Mouse (Mus musculus) heart, embryonic 12.5 days (tissue): ENCODE measurements around the gene Ddah2. TPM values are rescaled to one million over a fixed set of nuclear protein-coding genes. Genes with fewer than 3 reads are reported as not detected.

Source experiments
- ATAC-seq: fragments of 200-750 bp; cut with Nextera tagmentation; 2 replicates; pipeline ENCODE4 v1.8.0; 2017; ENCODE audit warnings: moderate TSS enrichment, moderate library complexity; ENCODE audit not compliant: insufficient number of reproducible peaks, low FRiP score
- H3K27ac ChIP-seq: fragments of 300-500 bp; sonication (generic); 2 replicates; pipeline ENCODE4 v1.5.1; 2016; ENCODE audit warnings: mild to moderate bottlenecking, moderate library complexity; ENCODE audit not compliant: poor library complexity, severe bottlenecking
- H3K27me3 ChIP-seq: fragments of 300-500 bp; sonication (generic); replicated peaks from 2 replicates; pipeline ENCODE4 v1.6.1; 2016; ENCODE audit warnings: mild to moderate bottlenecking, moderate library complexity
- H3K36me3 ChIP-seq: fragments of 300-500 bp; sonication (generic); 2 replicates; pipeline ENCODE4 v1.6.1; 2016; ENCODE audit warnings: mild to moderate bottlenecking, moderate library complexity
- H3K4me1 ChIP-seq: fragments of 300-500 bp; sonication (generic); replicated peaks from 2 replicates; pipeline ENCODE4 v1.6.1; 2016; ENCODE audit warnings: mild to moderate bottlenecking
- H3K4me2 ChIP-seq: fragments of 300-500 bp; sonication (generic); 2 replicates; pipeline ENCODE4 v1.6.1; 2016; ENCODE audit warnings: mild to moderate bottlenecking, moderate library complexity
- H3K4me3 ChIP-seq: fragments of 300-500 bp; sonication (generic); 2 replicates; pipeline ENCODE4 v1.5.1; 2016; ENCODE audit warnings: mild to moderate bottlenecking
- H3K9ac ChIP-seq: fragments of 300-500 bp; sonication (generic); 2 replicates; pipeline ENCODE4 v1.6.1; 2016; ENCODE audit warnings: mild to moderate bottlenecking, moderate library complexity
- H3K9me3 ChIP-seq: fragments of 300-500 bp; sonication (generic); replicated peaks from 2 replicates; pipeline ENCODE4 v1.6.1; 2016; ENCODE audit warnings: mild to moderate bottlenecking, moderate library complexity
- WGBS: fragments of 180-500 bp; shearing (Covaris S2); methylation state at CpG from one replicate; pipeline ENCODE4 v1.1.7; 2016; 5-methylcytosine and 5-hydroxymethylcytosine counted together
- polyA plus RNA-seq: library from polyadenylated mRNA; unstranded; fragments of >200 nt; fragmentation: Nextera tagmentation; extraction: Ambion mirVana; gene quantifications from 2 replicates; pipeline ENCODE4 v1.2.1, GENCODE M21; 2016

Ddah2 gene
- polyA plus RNA-seq, 1 experiment from 2014 or later: 192 TPM

DNA sequence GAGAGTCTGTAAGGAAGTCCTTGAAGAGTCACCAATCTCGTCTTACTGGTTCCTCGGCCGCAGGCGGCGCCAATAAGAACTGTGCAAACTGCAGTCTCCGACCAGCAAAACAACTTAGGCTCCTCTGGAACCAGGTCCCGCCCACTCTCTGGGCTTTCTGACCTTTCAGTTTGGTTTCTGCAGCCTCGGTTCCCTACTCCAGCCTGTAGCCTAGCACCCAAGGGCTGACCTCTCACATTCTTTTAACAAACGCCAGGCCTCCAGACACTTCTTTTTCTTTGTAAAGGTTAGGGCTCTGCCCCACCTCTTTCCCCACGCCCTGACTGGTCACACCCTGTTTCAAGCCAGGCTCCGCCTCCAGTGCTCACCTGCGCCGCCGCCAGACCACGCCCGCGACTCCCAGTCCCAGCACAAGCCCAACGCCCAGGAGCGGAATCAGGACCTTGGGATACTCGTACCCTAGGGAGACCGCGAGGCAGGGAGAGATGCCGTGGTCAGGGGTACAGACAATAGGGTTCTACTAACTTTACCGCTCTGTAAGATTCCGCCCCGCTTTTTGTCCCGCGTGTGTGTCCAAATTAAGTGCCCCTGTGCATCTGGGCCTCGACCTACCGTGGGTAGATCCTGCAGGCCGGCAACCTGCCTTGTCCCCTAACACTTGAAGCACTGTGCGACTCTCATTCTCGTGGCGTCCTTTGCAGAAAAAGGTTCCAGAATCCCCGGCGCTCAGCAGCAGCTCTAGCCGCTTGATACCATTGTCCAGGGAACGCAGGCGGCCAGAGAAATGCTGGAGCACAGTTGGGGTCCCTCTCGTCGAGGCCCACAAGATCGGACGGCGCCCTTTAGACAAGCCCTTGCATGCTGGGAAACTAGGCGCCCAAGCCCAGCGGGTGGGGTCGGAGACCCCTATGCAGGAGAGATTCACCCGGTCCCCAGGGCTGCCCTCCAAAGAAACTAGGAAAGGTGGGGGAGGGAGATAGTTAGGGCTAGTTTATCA is 6.4 kb downstream of the Ddah2 start, which contains the start of gene Ly6g6c:
TSS of gene Ly6g6c (plus strand) at position 438 of the 997 bp plus-strand sequence.
- Histone ChIP-seq H3K4me1 (peaks cover 30% of the 10 kb centered on the region), H3K9ac (peak within 1 kb of the TSS; percentile 54), H3K36me3 (peaks cover 29% of the 10 kb centered on the region), H3K9me3 (no peaks in the 10 kb centered on the region), H3K27me3 (peaks cover 68% of the 10 kb centered on the region), H3K4me3 (peak within 1 kb of the TSS; percentile 38), H3K27ac (no peak within 1 kb of the TSS), H3K4me2 (peak within 1 kb of the TSS; percentile 73)
- under 1% methylated on average over 48 of the region's 48 CpGs for WGBS
- peak; percentile 27; the same call in 1 of the 2 replicates for ATAC-seq

GRCm38 (mm10) chr17:35066084-35066483 is 7.2 kb downstream of the Ddah2 start, which contains the start of gene Mpig6b:
Mpig6b (minus strand) TSS chr17:35066184.
- Histone ChIP-seq H3K9me3 (no peaks in the 10 kb centered on the region), H3K27me3 (peaks cover 68% of the 10 kb centered on the region), H3K36me3 (peaks cover 21% of the 10 kb centered on the region), H3K27ac (no peak within 1 kb of the TSS), H3K9ac (peak within 1 kb of the TSS; percentile 54), H3K4me2 (peak within 1 kb of the TSS; percentile 73), H3K4me1 (peaks cover 23% of the 10 kb centered on the region), H3K4me3 (peak within 1 kb of the TSS; percentile 38)
- no peak for ATAC-seq
- WGBS: 36% methylated on average over 10 of the region's 10 CpGs

DNA sequence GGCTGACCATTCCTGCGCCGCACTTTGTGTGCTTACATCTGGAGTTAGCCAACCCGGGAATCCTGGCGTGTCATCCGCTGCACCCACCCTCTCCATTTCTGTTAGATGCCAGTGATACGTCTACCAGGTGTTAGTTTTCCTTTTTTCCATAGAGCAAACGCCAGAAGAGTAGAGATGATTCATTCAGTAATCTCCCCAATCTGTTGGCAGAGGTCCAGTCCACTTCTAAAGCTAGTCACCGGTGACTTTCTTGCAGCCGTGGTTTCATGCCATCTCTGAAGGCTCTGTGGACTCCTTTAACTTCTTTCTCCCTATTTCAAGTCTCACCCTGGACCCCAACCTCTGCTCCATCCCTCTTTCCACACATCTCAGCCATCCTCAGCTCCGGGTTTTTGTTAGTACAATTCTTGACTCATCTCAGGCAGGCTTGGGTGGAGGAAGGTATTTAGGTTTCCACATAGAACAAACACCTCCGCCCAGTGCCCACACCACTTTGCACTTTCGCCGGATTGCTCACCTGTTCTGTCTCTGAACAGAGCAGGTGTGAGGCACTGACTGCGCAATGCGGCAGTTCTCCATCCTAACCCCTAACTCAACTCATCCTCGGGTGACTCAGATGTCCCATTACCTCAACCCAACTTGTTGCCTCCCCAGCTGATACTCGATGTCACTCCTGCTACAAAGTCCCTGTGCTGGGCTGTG is 9.5 kb downstream of the Ddah2 start:
- H3K9me3 ChIP-seq: no peaks in the 10 kb centered on the region
- H3K36me3 ChIP-seq: no peaks in the 10 kb centered on the region
- 73% methylated on average over 17 of the region's 17 CpGs for WGBS
- H3K4me3 ChIP-seq: no peak overlapping the region
- peaks cover 61% of the 10 kb centered on the region for H3K27me3 ChIP-seq
- H3K27ac ChIP-seq: no peak overlapping the region
- H3K9ac ChIP-seq: no peak overlapping the region
- peaks cover 23% of the 10 kb centered on the region for H3K4me1 ChIP-seq
- no peak overlapping the region for H3K4me2 ChIP-seq
- ATAC-seq: no peak

DNA sequence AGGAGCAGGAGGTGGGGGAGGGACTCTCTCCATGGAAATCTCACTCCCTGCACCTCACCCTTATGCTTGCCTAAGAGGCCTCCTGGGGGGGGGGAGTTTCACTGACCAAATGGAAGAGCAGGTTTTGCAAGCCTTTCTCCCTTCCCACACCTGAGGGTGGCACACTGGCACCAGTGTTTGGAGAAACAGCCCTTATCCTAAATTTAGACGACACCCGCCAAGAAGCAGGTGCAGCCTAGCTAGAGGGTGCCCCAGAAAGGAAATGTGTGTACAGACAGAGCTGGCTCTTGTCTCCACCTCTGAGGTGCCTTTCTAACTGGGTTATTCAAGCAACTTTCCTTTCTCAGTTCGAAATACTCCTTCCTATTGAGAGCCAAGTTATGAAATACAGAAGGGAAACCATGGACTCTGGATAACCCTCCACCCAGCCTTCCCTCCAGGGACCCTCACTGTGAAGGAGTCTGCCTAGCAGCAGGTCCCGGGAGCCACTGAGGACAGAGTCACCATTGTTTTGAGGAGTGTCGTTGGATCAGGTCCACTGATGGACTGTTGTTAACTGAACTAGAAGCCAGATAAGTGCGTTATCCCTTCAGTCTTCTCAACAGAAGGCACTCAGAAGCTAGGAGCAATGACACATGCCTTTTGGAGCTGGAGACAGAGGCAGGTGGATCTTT is 11.9 kb downstream of the Ddah2 start:
- Histone ChIP-seq H3K27ac (no peak overlapping the region), H3K4me2 (no peak overlapping the region), H3K4me3 (no peak overlapping the region), H3K4me1 (peaks cover 4% of the 10 kb centered on the region), H3K27me3 (peaks cover 37% of the 10 kb centered on the region), H3K9me3 (no peaks in the 10 kb centered on the region), H3K36me3 (no peaks in the 10 kb centered on the region), H3K9ac (no peak overlapping the region)
- 40% methylated on average over 6 of the region's 6 CpGs for WGBS
- ATAC-seq: no peak

DNA sequence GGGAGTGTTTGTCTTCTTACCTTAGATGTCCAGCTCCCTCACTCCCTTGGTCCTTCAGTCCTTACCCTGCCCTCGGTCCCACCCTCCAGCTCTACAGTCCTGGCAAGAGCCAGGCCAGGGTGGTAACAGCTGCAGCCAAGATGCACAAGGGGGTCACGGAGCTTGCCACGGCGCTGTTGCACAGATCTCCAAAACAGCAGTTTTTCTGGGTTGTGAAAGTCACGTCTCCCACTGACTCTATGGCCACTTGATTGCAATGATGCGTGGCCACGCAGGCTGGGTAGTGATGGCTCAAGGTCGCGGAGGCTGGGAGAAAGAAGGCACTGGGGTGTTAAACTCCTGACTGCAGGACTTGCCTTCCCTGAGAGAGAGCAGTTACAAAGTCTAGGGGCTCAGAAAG is 12.6 kb downstream of the Ddah2 start:
- H3K9me3 ChIP-seq: no peaks in the 10 kb centered on the region
- 0 out of 2 replicates have a peak, but pooled peaks cover under 1% of the 10 kb centered on the region for H3K4me1 ChIP-seq
- no peak overlapping the region for H3K4me3 ChIP-seq
- 80% methylated on average over 9 of the region's 9 CpGs for WGBS
- no peak overlapping the region for H3K4me2 ChIP-seq
- no peak overlapping the region for H3K27ac ChIP-seq
- no peak for ATAC-seq
- peaks cover 30% of the 10 kb centered on the region for H3K27me3 ChIP-seq
- no peaks in the 10 kb centered on the region for H3K36me3 ChIP-seq
- no peak overlapping the region for H3K9ac ChIP-seq

- WGBS: 55% methylated on average over 17 of the region's 17 CpGs
- H3K9me3 ChIP-seq: no peaks in the 10 kb centered on the region
- no peak overlapping the region for H3K27ac ChIP-seq
- peaks cover 19% of the 10 kb centered on the region for H3K4me1 ChIP-seq
- no peak overlapping the region for H3K9ac ChIP-seq
- ATAC-seq: no peak
- H3K36me3 ChIP-seq: no peaks in the 10 kb centered on the region
- no peak overlapping the region for H3K4me2 ChIP-seq
- H3K4me3 ChIP-seq: no peak overlapping the region
- H3K27me3 ChIP-seq: 0 out of 2 replicates have a peak, but pooled peaks cover 7% of the 10 kb centered on the region
These were observed 15.3 kb downstream of the Ddah2 start for GRCm38 (mm10) chr17:35074097-35074496.

DNA sequence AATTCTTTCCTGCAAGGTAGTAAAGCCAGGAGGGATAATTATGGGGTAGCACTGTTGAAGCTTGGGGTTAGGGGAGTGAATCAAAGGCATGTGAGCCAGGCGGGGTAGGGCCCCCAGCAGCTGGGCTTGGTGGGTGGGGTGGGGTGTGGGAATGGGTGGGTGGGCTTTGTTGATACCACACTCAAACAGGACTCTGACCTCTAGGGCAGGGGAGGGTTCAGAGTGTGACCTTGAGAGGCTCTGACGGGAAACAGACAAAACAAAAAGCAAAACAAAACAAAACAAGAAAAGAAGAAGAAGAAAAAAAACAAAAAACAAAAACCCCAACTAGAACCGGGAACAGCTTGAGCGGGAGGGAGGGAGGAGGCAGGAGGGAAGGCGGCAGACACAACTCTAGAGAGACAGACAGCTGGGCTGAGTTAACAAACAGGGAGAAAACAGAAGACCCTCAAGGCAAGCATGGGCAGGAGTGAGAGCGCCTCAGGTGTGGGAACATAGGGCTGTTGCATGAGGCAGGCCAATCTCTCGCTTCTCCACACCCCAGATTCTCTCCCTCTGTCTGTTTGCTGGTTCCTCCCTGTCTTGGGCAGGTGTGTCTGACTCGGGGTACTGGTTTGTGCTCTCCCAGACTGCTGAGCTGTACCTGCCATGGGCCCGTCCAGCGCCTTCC is 17.8 kb downstream of the Ddah2 start, which contains the start of gene Ly6g6e:
TSS of gene Ly6g6e (plus strand) at position 396 of the 670 bp plus-strand sequence.
- WGBS: 34% methylated on average over 10 of the region's 10 CpGs
- 0 out of 2 replicates have a peak within 1 kb of the TSS, but pooled peaks have one; percentile 5 for H3K27ac ChIP-seq

GRCm38 (mm10) chr17:35077285-35077684 is 18.4 kb downstream of the Ddah2 start:
- Histone ChIP-seq H3K9ac (peak overlapping the region; percentile 60), H3K9me3 (no peaks in the 10 kb centered on the region), H3K4me3 (peak overlapping the region; percentile 29), H3K36me3 (no peaks in the 10 kb centered on the region), H3K27me3 (0 out of 2 replicates have a peak, but pooled peaks cover 9% of the 10 kb centered on the region), H3K4me1 (peaks cover 36% of the 10 kb centered on the region), H3K4me2 (peak overlapping the region; percentile 63), H3K27ac (0 out of 2 replicates have a peak overlapping the region, but pooled peaks have one; percentile 5)
- 35% methylated on average over 2 of the region's 2 CpGs for WGBS
- ATAC-seq: 0 out of 2 replicates have a peak, but pooled peaks have one; percentile 36

More for the DNA sequence above, 17.8 kb downstream of the Ddah2 start, which contains the start of gene Ly6g6e:
- Histone ChIP-seq H3K4me3 (peak within 1 kb of the TSS; percentile 29), H3K4me1 (peaks cover 36% of the 10 kb centered on the region), H3K27me3 (0 out of 2 replicates have a peak, but pooled peaks cover 6% of the 10 kb centered on the region), H3K9me3 (no peaks in the 10 kb centered on the region), H3K36me3 (no peaks in the 10 kb centered on the region), H3K4me2 (peak within 1 kb of the TSS; percentile 63), H3K9ac (peak within 1 kb of the TSS; percentile 60)
- ATAC-seq: no peak; the same call in 1 of the 2 replicates

DNA sequence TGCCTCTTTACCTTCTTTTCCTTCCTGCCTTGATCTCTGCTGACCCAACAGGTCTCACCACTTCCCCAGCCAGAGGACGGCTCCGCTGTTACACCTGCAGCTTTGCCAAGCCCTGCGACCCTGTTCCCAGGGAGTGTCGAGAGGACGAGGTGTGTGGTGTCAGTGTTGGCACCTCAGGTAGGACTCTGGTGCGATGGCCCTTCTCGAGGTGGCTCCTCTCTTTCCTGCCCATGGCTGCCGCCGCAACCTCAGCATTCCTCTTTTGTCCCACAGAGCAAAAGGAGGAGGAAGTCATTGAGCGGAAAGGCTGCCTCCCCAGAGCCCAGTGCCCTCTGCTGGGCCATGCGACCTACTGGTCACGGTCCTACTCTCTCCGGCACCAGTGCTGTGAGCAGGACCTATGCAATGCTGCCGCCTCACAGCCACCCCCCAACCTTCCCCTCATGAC is 19.0 kb downstream of the Ddah2 start, which contains the start of gene Ly6g6d:
TSS of gene Ly6g6d (minus strand) at position 280 of the 448 bp plus-strand sequence.
- Histone ChIP-seq H3K36me3 (no peaks in the 10 kb centered on the region), H3K27ac (0 out of 2 replicates have a peak within 1 kb of the TSS, but pooled peaks have one; percentile 5), H3K9me3 (no peaks in the 10 kb centered on the region), H3K27me3 (0 out of 2 replicates have a peak, but pooled peaks cover 9% of the 10 kb centered on the region), H3K4me3 (peak within 1 kb of the TSS; percentile 29), H3K4me2 (peak within 1 kb of the TSS; percentile 63), H3K9ac (peak within 1 kb of the TSS; percentile 60), H3K4me1 (peaks cover 36% of the 10 kb centered on the region)
- no peak; the same call in 1 of the 2 replicates for ATAC-seq
- WGBS: 10% methylated on average over 14 of the region's 14 CpGs
